8 mouse cellular contexts compared by ENCODE assay signal in the genomic region with DNA sequence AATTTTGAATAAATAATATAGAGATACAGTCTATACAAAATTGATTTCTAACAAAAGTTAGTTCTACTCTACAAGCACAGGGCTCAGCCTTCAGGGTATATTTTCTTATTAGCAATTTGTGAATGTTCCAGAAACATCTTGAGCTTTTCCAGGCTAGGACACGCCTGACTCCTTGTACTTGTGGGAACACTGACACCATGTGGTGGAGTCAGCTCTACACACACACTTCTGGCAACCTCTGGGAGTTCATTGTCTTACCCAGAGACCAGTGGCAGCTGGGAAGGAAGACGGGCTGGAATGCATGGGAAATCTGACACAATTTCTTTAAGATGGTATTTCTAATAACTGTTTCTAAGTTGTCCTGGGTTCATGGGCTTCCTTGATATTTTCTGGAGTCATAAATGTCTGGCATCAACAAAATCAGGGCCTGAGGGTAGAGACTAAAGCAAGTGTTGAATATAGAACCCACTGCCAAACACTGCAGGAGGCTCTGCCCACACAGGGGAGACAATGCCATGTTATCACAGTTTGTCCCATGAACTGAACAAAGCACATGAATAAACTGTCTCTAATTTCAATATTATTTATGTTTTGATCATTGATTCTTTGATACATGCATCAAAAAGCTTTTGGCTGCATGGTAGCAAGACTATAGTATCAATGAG.
A peak's percentile ranks its signal among the peaks of the same experiment; 100 is the strongest.
DNase-seq lines count a peak whose midpoint lies in the region; ATAC-seq lines count a peak whose summit lies in the region.

No protein-coding gene starts in this region.

- 18% methylated on average over 2 of the region's 2 CpGs for WGBS in embryonic facial prominence, embryonic 12.5 days
- 25% methylated on average over 2 of the region's 2 CpGs for WGBS in heart, embryonic 10.5 days
- 17% methylated on average over 2 of the region's 2 CpGs for WGBS in limb, embryonic 13.5 days
- WGBS in neural tube, embryonic 13.5 days, result 22% methylated on average over 2 of the region's 2 CpGs

- DNase-seq in cerebellum, adult 18-20 months, result peak; percentile 7 to 9
- DNase-seq in cerebellum, adult 8-10 months, result no peak
- DNase-seq in heart, embryonic 10.5 days (ENCODE audit: low spot score), result peak; percentile 81
- peak; percentile 74 for DNase-seq in kidney, adult 9 months
- DNase-seq in thymus, postnatal 25 days, result no peak

- no peaks in the 10 kb centered on the region for H3K9me3 ChIP-seq in embryonic facial prominence, embryonic 12.5 days
- H3K9me3 ChIP-seq in heart, embryonic 10.5 days, result no peaks in the 10 kb centered on the region
- no peaks in the 10 kb centered on the region for H3K9me3 ChIP-seq in limb, embryonic 13.5 days
- no peaks in the 10 kb centered on the region for H3K9me3 ChIP-seq in neural tube, embryonic 13.5 days

- no peak overlapping the region for H3K27ac ChIP-seq in embryonic facial prominence, embryonic 12.5 days
- H3K27ac ChIP-seq in heart, embryonic 10.5 days, result no peak overlapping the region
- no peak overlapping the region for H3K27ac ChIP-seq in limb, embryonic 13.5 days
- H3K27ac ChIP-seq in neural tube, embryonic 13.5 days (replicated peaks), result no peak overlapping the region

- no peak overlapping the region for H3K9ac ChIP-seq in embryonic facial prominence, embryonic 12.5 days
- H3K9ac ChIP-seq in limb, embryonic 13.5 days, result no peak overlapping the region
- H3K9ac ChIP-seq in neural tube, embryonic 13.5 days, result no peak overlapping the region

- H3K36me3 ChIP-seq in embryonic facial prominence, embryonic 12.5 days, result no peaks in the 10 kb centered on the region
- H3K36me3 ChIP-seq in heart, embryonic 10.5 days, result no peaks in the 10 kb centered on the region
- no peaks in the 10 kb centered on the region for H3K36me3 ChIP-seq in limb, embryonic 13.5 days
- H3K36me3 ChIP-seq in neural tube, embryonic 13.5 days, result no peaks in the 10 kb centered on the region

- no peaks in the 10 kb centered on the region for H3K27me3 ChIP-seq in embryonic facial prominence, embryonic 12.5 days
- H3K27me3 ChIP-seq in heart, embryonic 10.5 days (ENCODE audit: insufficient read depth, poor library complexity, severe bottlenecking), result 0 out of 2 replicates have a peak, but pooled peaks cover under 1% of the 10 kb centered on the region
- H3K27me3 ChIP-seq in limb, embryonic 13.5 days, result no peaks in the 10 kb centered on the region
- no peaks in the 10 kb centered on the region for H3K27me3 ChIP-seq in neural tube, embryonic 13.5 days

- peak; percentile 88 for ATAC-seq in embryonic facial prominence, embryonic 12.5 days (ENCODE audit: insufficient number of reproducible peaks, insufficient read depth, low FRiP score, low TSS enrichment)
- ATAC-seq in limb, embryonic 13.5 days (ENCODE audit: low FRiP score, low read depth), result peak; percentile 89
- ATAC-seq in neural tube, embryonic 13.5 days (ENCODE audit: low read depth), result peak; percentile 96

- no peak overlapping the region for H3K4me2 ChIP-seq in embryonic facial prominence, embryonic 12.5 days (replicated peaks)
- H3K4me2 ChIP-seq in limb, embryonic 13.5 days (replicated peaks), result no peak overlapping the region
- no peak overlapping the region for H3K4me2 ChIP-seq in neural tube, embryonic 13.5 days

- H3K4me3 ChIP-seq in embryonic facial prominence, embryonic 12.5 days, result no peak overlapping the region
- H3K4me3 ChIP-seq in heart, embryonic 10.5 days, result no peak overlapping the region
- no peak overlapping the region for H3K4me3 ChIP-seq in limb, embryonic 13.5 days
- H3K4me3 ChIP-seq in neural tube, embryonic 13.5 days, result no peak overlapping the region

- 0 out of 2 replicates have a peak, but pooled peaks cover 7% of the 10 kb centered on the region for H3K4me1 ChIP-seq in embryonic facial prominence, embryonic 12.5 days
- H3K4me1 ChIP-seq in heart, embryonic 10.5 days, result no peaks in the 10 kb centered on the region
- no peaks in the 10 kb centered on the region for H3K4me1 ChIP-seq in limb, embryonic 13.5 days
- H3K4me1 ChIP-seq in neural tube, embryonic 13.5 days (replicated peaks), result no peaks in the 10 kb centered on the region

Comparison
In these comparisons a context has a peak if more than half of its experiments do, and no peak if none do; other contexts are left out.
1. DNase-seq: peak in cerebellum, adult 18-20 months (2 of 2), heart, embryonic 10.5 days (single experiment) and kidney, adult 9 months (single experiment); none in cerebellum, adult 8-10 months (single experiment) and thymus, postnatal 25 days (single experiment).
2. Peak in every context shown above with its lines, with median percentiles within 50 percentile points of each other: ATAC-seq.